Mouse (Mus musculus): Measurements from ENCODE around the gene Gucy1b1.

Gene Gucy1b1

GRCm38 (mm10) chr3:82074201-82074851, at the start of gene Gucy1b1:
Gene Gucy1b1 (minus strand): TSS chr3:82074689.
- in situ Hi-C loops (cut with MboI, MseI): loop anchor here (5.0 kb wide), 1 partner anchor 82 kb away; no protein-coding TSS in a partner anchor

GRCm38 (mm10) chr3:82118916-82119315, 44.4 kb upstream of the Gucy1b1 start:
- in situ Hi-C loops (cut with MboI, MseI): no loop called here

- in situ Hi-C loops (cut with MboI, MseI): no loop called here
Observed at GRCm38 (mm10) chr3:82112439-82112838, 38.0 kb upstream of the Gucy1b1 start.

- in situ Hi-C loops (cut with MboI, MseI): no loop called here
Observed at GRCm38 (mm10) chr3:82111986-82112385, 37.5 kb upstream of the Gucy1b1 start.

- in situ Hi-C loops (cut with MboI, MseI): no loop called here
Observed at GRCm38 (mm10) chr3:82108951-82109350, 34.5 kb upstream of the Gucy1b1 start.

GRCm38 (mm10) chr3:82104229-82104628, 29.7 kb upstream of the Gucy1b1 start:
- in situ Hi-C loops (cut with MboI, MseI): no loop called here

GRCm38 (mm10) chr3:82099127-82099526, 24.6 kb upstream of the Gucy1b1 start:
- in situ Hi-C loops (cut with MboI, MseI): no loop called here

- in situ Hi-C loops (cut with MboI, MseI): no loop called here
Observed at GRCm38 (mm10) chr3:82096801-82097200, 22.3 kb upstream of the Gucy1b1 start.

- in situ Hi-C loops (cut with MboI, MseI): loop anchor here (5.0 kb wide), 1 partner anchor 81 kb away; no protein-coding TSS in a partner anchor
Observed at GRCm38 (mm10) chr3:82073741-82074181, 728 bp downstream of the Gucy1b1 start.

- in situ Hi-C loops (cut with MboI, MseI): loop anchor here (10.0 kb wide), 1 partner anchor 1813 kb away; no protein-coding TSS in a partner anchor
Observed at GRCm38 (mm10) chr3:82067830-82068229, 6.7 kb downstream of the Gucy1b1 start.

- in situ Hi-C loops (cut with MboI, MseI): loop anchor here (10.0 kb wide), 1 partner anchor 1807 kb away; no protein-coding TSS in a partner anchor
Observed at GRCm38 (mm10) chr3:82061402-82062180, 12.9 kb downstream of the Gucy1b1 start.

GRCm38 (mm10) chr3:82057201-82057600, 17.3 kb downstream of the Gucy1b1 start:
- in situ Hi-C loops (cut with MboI, MseI): loop anchor here (5.0 kb wide), 1 partner anchor 280 kb away; no protein-coding TSS in a partner anchor

- in situ Hi-C loops (cut with MboI, MseI): no loop called here
Observed at GRCm38 (mm10) chr3:82054283-82054974, 20.1 kb downstream of the Gucy1b1 start.

GRCm38 (mm10) chr3:82052029-82052428, 22.5 kb downstream of the Gucy1b1 start:
- in situ Hi-C loops (cut with MboI, MseI): no loop called here

- in situ Hi-C loops (cut with MboI, MseI): no loop called here
Observed at GRCm38 (mm10) chr3:82051468-82051867, 23.0 kb downstream of the Gucy1b1 start.

GRCm38 (mm10) chr3:82048681-82049080, 25.8 kb downstream of the Gucy1b1 start:
- in situ Hi-C loops (cut with MboI, MseI): no loop called here

- in situ Hi-C loops (cut with MboI, MseI): no loop called here
Observed at GRCm38 (mm10) chr3:82048078-82048477, 26.4 kb downstream of the Gucy1b1 start.

- in situ Hi-C loops (cut with MboI, MseI): no loop called here
Observed at GRCm38 (mm10) chr3:82047100-82047753, 27.3 kb downstream of the Gucy1b1 start.

GRCm38 (mm10) chr3:82046087-82046486, 28.4 kb downstream of the Gucy1b1 start:
- in situ Hi-C loops (cut with MboI, MseI): no loop called here

- in situ Hi-C loops (cut with MboI, MseI): no loop called here
Observed at GRCm38 (mm10) chr3:82044902-82045301, 29.6 kb downstream of the Gucy1b1 start.

GRCm38 (mm10) chr3:82043676-82044075, 30.8 kb downstream of the Gucy1b1 start:
- in situ Hi-C loops (cut with MboI, MseI): no loop called here

All from regulatory T cell (primary cell).